Mouse (Mus musculus): ENCODE measurements around the gene Adgrf1.

Gene Adgrf1

DNA sequence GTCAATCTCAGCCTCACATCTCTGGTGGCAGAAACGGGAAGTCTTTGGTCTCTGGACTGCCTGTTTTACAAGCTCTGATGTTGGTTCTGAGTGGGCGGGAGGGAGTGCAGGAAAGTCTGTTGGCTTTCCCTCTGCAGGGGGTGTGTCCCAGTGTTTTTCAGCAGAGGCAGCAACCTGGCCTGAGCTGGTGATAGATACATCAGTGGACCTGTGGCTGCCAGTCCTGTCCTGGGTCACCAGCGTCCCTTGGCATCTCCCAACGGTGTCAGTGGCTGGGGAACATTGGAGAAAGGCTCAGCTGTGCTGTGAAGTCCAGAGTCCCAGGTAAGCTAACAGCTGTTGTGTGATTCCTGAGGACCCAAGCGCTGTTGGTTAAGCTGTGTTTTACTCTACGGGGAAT lies at the start of gene Adgrf1:
Gene Adgrf1, plus strand, starts transcription at position 169 of the 400 bp plus-strand sequence.
- no peak for DNase-seq (ENCODE audit: low read depth, low spot score)

DNA sequence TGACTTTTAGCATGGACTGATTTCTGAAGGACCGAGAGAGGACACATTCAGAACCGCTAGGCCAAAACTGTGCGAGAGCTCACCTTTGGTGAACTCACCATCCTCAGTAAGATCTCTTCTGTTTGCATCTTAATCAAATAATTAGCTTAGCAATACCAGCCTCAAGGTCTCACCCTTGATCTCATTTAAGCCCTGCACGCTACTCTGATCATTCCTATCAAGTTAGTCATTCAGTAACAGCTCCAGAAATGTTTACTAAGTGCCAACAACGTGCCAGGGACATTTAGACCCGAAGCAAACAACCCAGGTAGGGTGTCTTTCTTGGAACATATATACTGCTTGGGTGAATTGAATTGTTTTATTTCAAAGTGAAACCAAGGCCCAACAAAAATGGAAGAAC lies 44.0 kb upstream of the Adgrf1 start:
- DNase-seq (ENCODE audit: low read depth, low spot score), result no peak

DNA sequence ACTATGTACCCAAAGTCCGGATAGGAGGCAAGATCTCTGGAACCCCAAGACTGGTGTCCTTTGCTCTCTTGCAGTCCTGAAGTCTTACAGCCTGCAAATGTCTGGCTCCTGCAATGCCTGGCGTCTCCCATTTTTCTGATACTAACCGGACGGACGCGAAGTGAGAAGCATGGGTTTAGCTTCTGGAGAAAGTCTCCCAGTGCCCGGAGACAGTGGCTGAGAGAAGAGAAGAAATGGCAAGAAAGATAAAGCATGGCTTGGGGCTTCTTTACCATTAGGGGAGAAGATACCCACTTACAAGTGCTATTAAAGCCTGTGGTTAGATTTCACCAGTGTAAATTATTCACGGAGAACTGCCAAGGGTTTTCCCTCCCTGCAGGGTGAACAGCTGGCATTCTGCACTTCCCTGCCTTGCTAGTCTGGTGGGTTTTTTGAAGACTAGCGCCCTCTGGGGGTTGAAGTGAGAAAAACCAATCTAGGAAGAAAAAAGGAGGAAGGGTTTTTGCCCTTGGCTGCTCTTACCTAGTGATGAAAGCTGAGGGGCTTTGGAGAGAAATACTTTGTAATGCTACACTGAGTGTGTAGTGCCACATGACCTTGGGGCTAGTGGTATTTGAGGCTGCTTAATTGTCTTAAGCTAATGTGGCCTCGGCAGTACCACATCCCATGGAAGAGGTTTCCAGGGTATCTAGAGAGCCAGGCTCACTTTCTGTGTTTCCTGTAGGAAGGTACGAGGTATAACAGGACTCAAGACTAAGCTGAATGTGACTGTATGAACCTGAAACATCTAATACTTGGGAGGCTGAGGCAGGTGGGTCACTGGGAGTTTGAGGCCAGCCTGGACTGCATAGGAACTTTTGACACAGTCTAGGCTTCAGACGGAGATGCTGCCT lies 40.3 kb upstream of the Adgrf1 start:
- peak; percentile 64 for DNase-seq (ENCODE audit: low read depth, low spot score)

DNA sequence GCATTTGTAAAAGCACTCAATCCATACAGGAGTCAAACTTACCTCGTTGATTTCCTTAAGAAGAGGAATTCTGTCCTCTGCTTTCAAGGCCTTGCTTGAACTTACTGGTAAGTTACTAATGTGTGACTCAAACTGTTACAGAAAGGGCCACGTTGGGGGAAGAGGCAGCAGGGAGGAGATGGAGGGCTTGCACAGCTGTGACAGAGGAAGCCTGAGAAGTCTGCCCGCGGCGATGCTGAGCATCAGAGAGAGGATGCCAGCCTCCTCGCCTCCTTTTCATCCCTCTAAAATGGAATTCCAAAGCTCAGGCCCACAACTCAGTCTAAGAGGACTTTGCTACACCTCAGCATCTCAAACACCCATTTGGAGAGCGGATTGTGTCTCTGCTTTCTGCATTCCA lies 39.3 kb upstream of the Adgrf1 start:
- DNase-seq (ENCODE audit: low read depth, low spot score), result no peak

DNA sequence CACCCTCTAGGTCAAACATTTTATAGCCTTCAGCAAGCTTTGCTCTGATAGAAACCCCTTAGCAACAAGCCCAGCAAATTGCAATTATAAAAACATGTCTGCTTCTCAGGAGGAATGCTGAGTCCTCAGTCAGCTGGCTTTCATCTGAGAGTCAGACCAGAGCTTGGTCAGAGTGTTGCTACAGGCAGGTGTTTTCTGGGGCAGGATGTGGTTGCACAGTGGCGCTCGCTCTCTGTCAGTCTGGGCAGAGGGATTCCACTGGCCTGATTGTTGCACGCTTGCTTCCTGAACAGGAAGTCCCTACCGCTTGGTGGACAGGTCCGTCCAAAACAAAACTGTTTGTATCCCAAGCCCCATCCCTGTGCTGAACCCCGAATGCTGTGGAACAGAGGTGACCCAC lies 37.4 kb upstream of the Adgrf1 start:
- no peak for DNase-seq (ENCODE audit: low read depth, low spot score)

DNA sequence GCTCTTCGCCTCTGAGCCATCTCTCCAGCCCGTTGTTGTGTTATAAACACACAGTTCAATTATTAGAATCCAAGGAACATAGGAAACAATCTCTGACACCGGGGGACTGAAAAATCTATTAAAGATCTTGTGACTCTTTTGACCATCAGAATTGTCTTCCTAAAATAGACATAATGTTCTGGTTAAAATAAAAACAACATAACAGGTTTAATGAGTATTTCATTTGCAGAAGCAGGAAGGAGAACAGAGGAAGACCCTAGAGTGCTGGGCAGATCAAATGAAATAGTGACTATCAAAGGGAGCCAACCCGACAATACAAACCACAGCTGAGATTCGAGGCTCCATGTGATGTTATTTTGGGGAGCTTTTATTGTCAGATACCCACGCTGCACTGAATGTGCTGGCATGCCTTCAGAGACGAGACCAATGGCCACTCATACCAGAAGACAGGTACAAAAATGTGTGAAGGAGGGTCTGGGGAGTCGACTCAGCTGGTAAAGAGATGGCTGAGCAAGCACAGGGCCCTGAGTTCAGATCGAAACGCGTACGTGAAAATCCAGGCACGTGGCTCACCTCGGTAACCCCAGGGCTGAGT lies 33.4 kb upstream of the Adgrf1 start:
- DNase-seq (ENCODE audit: low read depth, low spot score), result no peak

DNA sequence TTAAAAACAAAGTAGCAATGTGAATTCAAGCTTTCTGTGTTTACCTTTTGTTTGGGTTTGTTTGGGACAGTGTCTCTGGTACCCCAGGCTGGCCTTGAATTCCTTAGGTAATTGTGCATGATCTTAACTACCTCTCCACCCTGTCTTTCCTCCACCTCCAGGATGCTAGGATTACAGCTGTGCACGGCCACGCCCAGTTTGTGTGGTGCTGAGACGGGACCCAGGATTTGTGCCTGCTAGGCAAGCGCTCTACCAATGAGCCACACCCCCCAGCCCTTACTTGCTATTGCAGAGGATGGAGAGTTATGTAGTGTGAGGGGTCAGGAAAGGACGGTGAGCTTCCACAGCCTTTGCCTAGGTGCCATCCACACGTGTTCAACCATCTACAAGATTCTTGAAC lies 31.1 kb upstream of the Adgrf1 start:
- DNase-seq (ENCODE audit: low read depth, low spot score), result no peak

DNA sequence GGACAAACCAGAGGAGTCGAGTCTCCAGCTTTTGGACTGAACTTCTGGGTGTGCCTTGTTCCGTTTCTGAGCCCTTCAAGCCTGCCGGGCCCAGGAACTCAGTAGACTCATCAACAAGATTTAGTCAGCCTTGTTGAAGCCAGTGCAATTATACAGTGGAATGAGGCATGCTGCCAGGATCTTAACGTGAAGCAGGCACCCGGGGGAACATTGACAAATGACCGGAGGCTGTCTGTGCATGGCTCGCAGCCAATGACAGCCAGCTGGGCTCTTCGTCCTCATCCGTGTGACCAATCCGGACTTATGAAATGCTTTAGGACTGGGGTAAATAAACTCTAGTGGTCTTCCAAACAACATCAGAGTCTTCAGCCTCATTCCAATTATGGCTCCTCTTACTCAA lies 29.0 kb upstream of the Adgrf1 start:
- DNase-seq (ENCODE audit: low read depth, low spot score), result no peak

DNA sequence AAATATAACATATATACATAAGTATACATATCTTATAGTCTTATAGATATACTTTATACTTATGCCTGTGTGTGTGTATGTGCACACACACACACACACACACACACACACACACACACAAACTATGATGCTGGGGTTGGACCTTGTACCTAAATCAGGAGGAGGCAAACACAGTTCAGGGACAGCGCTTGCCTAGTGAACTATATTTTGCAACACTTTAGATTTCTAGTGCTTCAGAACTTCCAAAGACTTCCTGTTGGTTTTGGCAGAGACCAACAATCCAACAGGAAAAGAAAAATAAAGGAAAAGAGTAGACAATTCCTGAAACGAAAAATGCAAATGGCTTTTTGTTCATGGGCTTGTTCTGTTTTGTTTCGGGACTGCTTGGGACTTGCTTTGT lies 27.5 kb upstream of the Adgrf1 start:
- DNase-seq (ENCODE audit: low read depth, low spot score), result no peak

DNA sequence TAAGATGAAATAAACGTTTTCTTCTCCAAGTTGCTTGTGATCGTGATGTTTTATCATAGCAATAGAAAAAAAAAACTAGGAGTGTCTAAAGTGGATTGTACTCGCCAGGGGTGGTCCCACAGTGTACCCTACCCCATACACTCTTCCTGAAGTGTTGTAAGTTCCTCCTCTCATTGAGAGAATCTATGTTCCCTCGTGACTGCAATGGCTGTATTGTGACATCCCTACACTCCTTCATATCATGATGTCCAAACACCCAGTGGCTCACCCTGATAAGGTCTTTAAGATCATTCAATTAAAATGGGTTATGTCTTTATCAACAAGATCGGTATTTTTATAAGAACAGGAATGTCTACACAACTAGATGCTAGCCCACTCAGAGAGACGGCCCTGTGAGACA lies 24.8 kb upstream of the Adgrf1 start:
- no peak for DNase-seq (ENCODE audit: low read depth, low spot score)

DNA sequence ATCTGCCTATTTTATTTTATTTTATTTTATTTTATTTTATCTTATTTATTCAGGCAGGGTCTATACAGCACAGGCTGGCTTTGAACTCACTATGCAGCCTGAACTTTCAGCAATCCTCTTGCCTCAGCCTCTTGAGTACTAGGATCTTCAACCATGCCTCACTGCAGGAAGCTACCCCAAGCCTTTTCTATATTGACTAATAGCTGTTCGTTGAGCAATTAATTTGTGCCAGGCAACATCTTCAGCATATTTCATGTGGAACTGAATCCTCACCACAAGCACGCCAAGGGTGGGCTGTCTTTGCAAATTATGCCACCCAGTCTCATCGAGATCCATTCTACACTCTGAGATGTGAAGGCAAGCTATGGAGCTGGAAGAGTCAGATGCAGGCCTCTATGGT lies 22.9 kb upstream of the Adgrf1 start:
- no peak for DNase-seq (ENCODE audit: low read depth, low spot score)

DNA sequence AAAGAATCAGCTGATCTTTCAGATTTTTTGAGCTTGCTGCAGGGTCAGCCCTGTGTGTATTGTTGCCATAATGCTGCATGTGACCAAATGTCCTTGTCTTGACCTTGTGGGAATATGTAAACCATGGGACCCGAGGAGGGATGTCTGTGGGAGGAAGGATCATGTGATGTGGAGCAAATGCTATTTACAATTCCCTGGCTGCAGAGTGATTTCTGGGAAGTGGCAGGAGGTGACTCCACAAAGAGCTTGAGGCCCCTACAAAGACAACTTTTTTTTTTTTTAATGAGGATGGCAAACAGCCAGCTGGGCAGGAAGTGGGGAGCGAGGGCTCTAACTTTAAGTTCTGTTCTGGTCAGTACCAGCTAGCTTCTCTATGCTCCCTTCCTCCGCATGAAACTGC lies 20.5 kb upstream of the Adgrf1 start:
- DNase-seq (ENCODE audit: low read depth, low spot score), result no peak

DNA sequence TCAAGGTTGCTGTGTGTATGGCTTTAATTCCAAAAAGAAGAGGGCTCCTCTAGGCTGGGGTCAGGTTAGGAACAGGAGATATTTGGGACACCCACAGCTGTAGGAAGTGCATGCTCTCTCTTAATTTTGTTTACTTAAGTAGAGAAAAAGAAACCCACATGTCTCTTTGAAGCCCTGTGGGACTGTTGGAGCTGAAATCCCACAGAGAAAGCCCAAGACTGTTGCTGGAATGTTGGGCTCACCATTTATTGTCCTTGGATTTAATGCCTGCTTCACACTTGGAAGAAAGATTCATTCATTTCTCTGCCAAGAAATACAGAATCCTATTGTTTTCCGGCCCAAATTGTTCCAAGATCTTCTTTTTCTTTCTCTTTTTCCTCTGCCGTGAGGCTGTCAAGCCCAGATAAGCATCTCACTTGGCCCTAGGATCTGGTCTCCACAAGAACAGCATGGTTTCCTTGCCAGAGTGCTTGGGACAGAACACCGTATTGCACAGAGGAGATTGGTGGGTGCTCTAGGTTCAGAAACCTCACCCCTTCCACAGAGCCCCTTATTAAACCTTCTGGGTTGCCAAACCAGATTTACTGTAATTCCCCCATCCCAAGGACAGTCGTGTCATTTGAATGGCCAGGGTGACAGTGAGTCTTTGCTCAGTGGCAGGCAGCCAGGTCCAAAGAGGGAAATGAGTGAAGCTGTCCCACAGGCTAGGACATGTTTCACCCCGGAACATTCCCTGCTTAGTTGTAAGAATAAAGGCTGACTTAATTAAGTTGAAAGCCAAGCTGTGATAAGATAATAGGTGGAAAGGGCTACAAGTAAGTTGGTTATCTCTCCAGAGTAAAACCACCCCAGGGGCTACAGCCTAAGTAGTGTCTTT lies 18.6 kb upstream of the Adgrf1 start:
- DNase-seq (ENCODE audit: low read depth, low spot score), result no peak

DNA sequence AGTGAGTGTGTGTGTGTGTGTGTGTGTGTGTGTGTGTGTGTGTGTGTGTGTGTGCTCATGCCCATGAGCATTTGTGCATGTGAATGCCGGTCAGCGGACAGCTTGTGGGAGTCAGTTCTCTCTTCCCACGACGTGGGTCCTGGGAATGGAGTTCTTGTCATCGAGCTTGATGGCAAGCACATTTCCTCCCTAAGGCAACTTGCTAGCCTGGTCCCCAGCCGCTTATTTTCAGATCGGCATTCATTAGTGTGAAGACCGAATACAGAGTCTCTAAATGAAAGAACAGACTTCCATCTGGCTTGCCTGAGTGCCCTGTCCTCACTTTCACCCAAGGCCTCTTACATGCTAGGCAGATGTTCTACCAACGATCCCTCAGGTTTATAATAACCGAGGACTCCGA lies 17.3 kb upstream of the Adgrf1 start:
- DNase-seq (ENCODE audit: low read depth, low spot score), result no peak

DNA sequence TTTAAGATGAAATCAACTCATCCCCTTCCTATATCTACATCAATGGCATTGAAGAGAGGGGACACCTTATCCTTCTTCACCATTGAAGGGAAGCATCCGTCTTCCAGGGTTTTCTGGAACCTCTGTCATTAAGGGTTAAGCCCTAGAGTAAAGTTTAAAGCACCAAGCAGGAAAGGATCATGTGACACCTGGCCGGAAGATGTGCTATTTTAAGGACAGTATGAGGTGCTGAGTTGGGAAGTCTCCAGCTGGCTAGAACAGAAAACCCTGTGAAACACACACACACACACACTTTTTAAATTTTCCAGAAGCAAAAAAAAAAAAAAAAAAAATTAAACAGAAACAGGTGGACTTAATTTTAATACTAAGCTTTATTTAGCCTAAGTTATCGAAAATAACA lies 15.9 kb upstream of the Adgrf1 start:
- no peak for DNase-seq (ENCODE audit: low read depth, low spot score)

DNA sequence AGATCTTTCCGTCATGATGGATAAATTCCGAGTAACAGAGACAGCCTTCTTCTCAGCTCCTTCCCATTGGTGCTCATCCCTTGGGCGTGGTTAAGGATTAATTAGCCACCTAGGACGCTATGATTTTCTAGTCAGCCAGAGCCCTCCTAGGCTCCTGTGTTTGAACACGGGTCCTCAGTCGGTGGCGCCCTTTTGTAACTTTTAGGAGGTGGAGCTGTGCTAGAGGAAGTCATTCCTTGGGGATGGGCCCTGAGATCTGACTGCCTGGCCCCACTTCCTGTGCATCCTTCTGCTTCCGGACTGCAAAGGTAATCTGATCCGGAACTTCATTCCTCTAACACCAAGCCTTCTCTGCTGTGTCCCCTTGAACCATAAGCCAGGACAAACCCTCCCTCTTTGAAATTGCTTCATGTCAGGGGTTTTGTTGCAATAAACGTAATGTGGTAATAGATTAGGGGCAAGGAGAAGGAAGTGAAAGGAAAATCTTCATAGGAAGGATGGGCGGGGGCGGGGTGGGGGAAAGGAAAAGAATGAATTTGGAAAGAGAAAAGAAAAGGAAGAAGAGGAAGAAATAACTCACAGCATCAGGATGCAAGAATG lies 13.5 kb upstream of the Adgrf1 start:
- no peak for DNase-seq (ENCODE audit: low read depth, low spot score)

DNA sequence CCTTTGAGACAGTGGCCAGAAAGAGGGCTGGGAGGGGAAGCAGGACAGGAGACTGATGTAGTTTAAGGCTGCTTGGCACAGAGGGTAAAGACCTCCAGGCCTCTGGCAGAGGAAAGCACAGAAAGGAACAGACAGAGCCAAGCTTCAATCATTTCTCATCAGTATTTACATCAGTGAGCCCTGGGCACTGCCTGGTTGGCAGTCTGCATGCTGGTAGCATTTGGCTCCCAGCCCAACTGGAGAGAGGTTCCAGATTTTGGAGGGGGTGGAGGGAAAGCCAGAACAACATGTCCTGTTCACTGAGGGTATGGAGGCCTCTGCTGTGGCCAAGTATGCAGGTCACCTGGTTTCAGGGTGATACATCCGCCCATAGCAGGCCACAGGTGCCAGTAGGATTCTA lies 12.4 kb upstream of the Adgrf1 start:
- no peak for DNase-seq (ENCODE audit: low read depth, low spot score)

DNA sequence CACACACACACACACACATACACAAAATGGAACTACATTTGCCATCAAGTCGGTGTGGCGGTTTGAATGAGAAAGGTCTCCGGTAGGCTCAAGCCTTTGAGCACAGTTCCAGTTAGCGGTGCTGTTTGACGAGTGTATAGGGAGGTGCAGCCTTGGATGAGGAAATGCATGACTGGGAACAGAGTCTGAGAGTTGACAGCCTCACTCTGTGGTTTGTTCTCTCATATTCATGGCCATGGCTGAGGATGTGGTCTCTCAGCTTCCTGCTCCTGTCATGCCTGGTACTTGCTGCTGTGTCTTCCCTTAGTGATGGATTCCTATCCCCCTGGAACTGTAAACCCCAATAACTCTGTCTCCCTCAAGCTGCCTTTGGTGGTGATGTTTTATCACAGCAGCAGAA lies 8.2 kb upstream of the Adgrf1 start:
- DNase-seq (ENCODE audit: low read depth, low spot score), result no peak

DNA sequence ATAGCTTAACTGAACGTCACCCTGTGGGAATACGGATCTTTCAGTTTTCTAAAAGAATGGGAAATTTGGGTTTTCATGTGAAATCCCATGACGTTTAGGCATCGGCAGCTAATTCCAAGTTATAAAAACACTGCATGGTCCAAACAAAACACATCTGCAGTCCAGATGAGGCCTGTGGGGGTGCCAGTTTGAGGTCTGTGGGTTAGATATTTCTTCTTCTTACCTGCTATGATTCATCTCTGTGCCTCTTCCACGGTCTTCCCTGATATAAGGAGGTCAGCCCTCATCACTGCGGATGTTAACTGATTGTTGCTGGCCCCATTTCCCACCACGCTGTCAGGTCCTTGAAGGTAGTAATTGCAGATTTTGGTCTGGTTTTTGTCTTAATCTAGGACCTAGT lies 5.4 kb upstream of the Adgrf1 start:
- no peak for DNase-seq (ENCODE audit: low read depth, low spot score)

DNA sequence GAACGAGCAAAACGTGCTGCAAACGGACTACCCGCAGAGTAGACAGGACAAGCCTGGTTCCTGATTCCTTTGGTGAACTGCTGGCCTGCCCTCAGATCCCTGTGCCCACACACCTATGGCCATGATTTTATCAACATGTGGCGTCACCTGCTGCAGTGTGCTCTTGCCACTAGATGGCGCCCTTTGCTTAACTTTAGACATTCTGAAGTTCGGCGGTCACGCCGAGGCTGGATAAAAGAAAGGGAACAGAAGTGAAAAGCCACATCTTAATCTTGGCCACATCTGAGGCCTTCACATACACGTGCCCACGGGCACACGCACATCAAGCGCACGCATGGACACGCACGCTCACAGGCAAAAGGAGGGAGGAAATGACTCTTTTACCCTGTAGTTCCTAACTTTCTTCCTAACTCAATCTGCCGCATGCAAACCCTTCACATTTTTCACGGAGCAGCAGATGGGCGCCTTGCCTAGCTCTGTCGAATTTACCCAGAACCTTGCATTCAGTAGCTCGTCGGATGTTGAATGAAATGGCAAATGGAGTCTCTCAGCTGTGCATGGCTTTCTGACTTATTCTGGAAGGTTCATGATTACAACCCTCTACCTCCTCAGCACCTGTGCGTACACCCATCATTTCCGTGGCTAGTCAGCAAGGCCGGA lies 4.8 kb upstream of the Adgrf1 start:
- DNase-seq (ENCODE audit: low read depth, low spot score), result peak; percentile 53

DNA sequence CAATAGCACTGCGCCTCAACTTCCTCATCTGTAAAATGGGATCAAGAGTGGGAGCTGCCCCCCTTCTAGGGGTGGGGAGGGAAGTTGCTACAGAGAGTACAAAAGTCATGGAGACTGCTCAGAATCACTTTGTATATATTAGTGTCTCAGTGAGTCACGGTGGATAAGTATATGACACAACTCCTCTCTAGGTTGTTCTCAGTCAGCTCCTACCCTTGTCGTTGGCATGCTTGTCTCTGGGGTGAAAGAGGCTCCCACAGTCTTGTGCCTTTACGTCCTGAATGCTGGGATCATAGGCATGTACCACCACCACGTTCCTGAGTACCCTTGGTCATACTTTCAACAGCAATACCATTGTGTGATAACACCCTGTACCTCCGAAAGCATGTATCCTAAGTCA lies 4.2 kb upstream of the Adgrf1 start:
- DNase-seq (ENCODE audit: low read depth, low spot score), result no peak

DNA sequence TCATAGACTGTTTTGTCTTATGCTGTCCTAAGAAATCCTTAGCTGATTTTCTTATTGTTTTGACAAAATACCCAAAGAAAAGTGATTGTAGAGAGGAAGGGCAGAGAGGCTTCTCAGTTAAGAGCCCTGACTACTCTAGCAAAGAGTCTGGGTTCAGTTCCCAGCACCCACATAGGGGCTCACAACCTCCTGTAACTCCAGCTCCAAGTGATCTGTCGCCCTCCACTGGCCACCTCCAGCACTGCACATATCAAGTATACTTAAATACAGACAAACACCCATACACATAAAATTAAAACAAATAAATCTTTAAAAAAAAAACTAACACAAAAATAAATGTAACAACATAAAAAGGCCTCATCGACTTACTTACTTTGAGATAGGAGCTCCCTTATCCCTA lies 3.5 kb upstream of the Adgrf1 start:
- no peak for DNase-seq (ENCODE audit: low read depth, low spot score)
